Mouse (Mus musculus) hindbrain, embryonic 13.5 days (tissue): ENCODE data around the gene D5Ertd579e. TPM values are rescaled to one million over a fixed set of nuclear protein-coding genes. Genes with fewer than 3 reads are reported as not detected.

Experiments
- ATAC-seq: fragments of 200-750 bp; cut with Nextera tagmentation; 2 replicates; pipeline ENCODE4 v1.8.0; 2017; ENCODE audit warnings: moderate TSS enrichment; ENCODE audit not compliant: low FRiP score
- H3K27ac ChIP-seq: fragments of 300-500 bp; sonication (generic); 2 replicates; pipeline ENCODE4 v1.5.1; 2015; ENCODE audit warnings: inconsistent platforms, mild to moderate bottlenecking, moderate library complexity
- H3K27me3 ChIP-seq: fragments of 300-500 bp; sonication (generic); 2 replicates; pipeline ENCODE4 v1.6.1; 2015; ENCODE audit warnings: mild to moderate bottlenecking, inconsistent platforms
- H3K36me3 ChIP-seq: fragments of 300-500 bp; sonication (generic); 2 replicates; pipeline ENCODE4 v1.6.1; 2015; ENCODE audit warnings: mild to moderate bottlenecking, inconsistent platforms
- H3K4me1 ChIP-seq: fragments of 300-500 bp; sonication (generic); replicated peaks from 2 replicates; pipeline ENCODE4 v1.6.1; 2015; ENCODE audit warnings: inconsistent platforms
- H3K4me2 ChIP-seq: fragments of 300-500 bp; sonication (generic); 2 replicates; pipeline ENCODE4 v1.6.1; 2015; ENCODE audit warnings: inconsistent platforms, mild to moderate bottlenecking, moderate library complexity
- H3K4me3 ChIP-seq: fragments of 300-500 bp; sonication (generic); 2 replicates; pipeline ENCODE4 v1.5.1; 2015; ENCODE audit warnings: mild to moderate bottlenecking, inconsistent platforms
- H3K9ac ChIP-seq: fragments of 300-500 bp; sonication (generic); 2 replicates; pipeline ENCODE4 v1.6.1; 2015; ENCODE audit warnings: mild to moderate bottlenecking, inconsistent platforms
- H3K9me3 ChIP-seq: fragments of 300-500 bp; sonication (generic); 2 replicates; pipeline ENCODE4 v1.6.1; 2016; ENCODE audit warnings: inconsistent platforms
- WGBS: fragments of 180-500 bp; shearing (Covaris S2); methylation state at CpG from one replicate; pipeline ENCODE4 v1.1.7; 2015; 5-methylcytosine and 5-hydroxymethylcytosine counted together
- polyA plus RNA-seq: library from polyadenylated mRNA; unstranded; fragments of >200 nt; fragmentation: Nextera tagmentation; extraction: Ambion mirVana; gene quantifications from 2 replicates; pipeline ENCODE4 v1.2.1, GENCODE M21; 2015

Gene D5Ertd579e
- 33.6 and 34.6 TPM in 2 replicates for polyA plus RNA-seq

DNA sequence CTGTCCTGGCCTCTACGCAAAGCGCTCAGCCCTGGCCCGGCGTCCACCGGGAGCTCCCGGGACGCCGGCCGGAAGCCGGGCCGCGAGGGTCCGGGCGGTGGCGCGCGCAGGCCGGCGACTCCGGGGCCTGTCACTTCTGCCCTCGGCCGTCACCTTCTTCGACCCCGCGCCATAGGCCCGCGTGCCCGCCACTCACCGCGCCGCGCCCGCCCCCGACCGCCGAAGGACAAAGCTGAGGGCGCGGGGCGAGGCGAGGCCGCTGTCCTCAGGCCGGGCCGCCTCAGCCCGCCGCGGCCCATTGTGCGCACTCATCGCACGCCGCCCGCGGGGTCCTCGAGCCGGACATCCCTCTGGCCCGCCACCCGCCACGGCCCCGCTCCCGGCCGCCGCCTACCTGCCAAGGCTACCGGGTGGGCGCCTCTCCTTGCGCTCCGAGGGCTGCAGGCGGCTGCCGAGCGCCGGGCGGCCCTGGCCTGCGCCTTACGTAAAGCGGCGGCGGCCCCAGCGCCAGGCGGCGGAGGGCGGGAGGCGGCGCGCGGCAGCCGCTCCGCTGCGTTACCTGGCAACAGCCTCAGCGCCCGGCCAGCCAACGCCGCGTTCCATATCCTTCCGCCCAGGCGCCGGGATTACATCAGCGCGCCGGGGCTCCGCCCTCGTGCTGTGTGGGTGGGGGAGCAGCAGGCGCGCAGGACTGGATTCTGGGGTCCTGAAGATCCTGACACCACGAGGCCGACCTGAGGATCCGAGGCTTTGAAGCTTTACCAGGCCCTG lies at the start of gene D5Ertd579e:
TSS of gene D5Ertd579e (minus strand) at position 564 of the 771 bp plus-strand sequence.
- Histone ChIP-seq H3K27ac (peak within 1 kb of the TSS; percentile 96), H3K36me3 (no peaks in the 10 kb centered on the region), H3K27me3 (0 out of 2 replicates have a peak, but pooled peaks cover 2% of the 10 kb centered on the region), H3K9ac (peak within 1 kb of the TSS; percentile 93), H3K9me3 (no peaks in the 10 kb centered on the region), H3K4me1 (peaks cover 22% of the 10 kb centered on the region), H3K4me3 (peak within 1 kb of the TSS; percentile 83), H3K4me2 (peak within 1 kb of the TSS; percentile 80)
- peak; percentile 97 for ATAC-seq
- under 1% methylated on average over 97 of the region's 104 CpGs for WGBS

DNA sequence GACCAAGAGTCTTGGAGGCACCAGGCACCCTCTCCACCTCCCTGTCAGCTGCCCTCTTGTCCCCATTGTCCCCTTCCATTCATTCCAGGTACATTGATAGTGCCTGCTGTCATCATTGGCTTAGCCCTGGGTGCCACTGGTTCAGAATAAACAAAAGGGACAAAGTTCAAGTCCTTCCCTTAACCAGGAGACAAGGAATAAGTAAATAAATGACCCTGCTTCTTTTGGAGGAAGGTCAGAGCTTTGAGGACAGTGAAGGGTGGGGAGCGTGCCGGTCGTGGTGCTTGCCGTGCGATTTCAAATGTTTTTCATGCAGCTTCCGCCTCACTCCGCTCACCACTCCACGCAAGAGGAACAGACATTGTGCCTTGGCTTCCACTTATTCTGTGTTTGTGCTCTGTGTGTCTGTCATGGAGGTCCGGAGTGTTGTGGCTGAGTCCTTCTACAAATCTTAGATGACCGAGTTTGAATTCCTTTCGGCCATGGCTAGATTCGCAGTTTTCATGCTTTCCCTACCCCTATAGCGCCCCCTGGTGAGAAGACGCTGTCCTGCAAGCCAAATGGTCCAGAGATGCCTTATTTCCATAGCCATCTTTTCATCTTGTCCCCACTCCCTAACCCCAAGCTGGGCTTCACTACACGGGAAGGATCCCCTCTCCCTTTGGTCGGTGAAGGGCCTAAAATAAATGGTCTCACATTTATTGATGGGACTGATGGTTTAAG lies 46.5 kb upstream of the D5Ertd579e start:
- WGBS, result 43% methylated on average over 16 of the region's 16 CpGs
- no peak overlapping the region for H3K4me3 ChIP-seq
- no peak overlapping the region for H3K27ac ChIP-seq
- no peak overlapping the region for H3K9ac ChIP-seq
- peaks cover 3% of the 10 kb centered on the region; the same call in 1 of the 2 replicates for H3K36me3 ChIP-seq
- peaks cover 13% of the 10 kb centered on the region for H3K4me1 ChIP-seq
- ATAC-seq, result no peak
- no peaks in the 10 kb centered on the region for H3K9me3 ChIP-seq
- H3K27me3 ChIP-seq, result no peaks in the 10 kb centered on the region
- H3K4me2 ChIP-seq, result no peak overlapping the region

DNA sequence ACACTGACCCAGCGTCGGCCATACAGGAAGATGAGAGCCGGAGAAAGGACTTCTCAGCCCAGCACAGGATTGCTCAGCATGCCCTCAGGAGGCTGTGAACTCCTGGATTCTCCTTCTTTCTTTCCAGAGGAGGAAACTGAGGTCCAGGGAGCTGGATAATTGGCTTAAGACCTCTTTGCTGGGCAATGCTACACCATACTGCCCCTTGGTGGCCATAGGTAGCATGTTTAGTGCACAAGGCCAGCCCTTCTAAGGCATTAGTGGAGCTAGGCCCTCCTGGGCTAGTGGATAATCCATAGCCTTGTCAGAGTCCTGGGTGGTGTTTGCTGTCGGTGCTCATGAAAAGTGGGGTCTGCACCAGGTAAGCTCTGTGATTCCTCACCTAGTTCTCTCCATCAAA lies 44.0 kb upstream of the D5Ertd579e start:
- Histone ChIP-seq H3K36me3 (no peaks in the 10 kb centered on the region), H3K9me3 (no peaks in the 10 kb centered on the region), H3K4me1 (no peaks in the 10 kb centered on the region), H3K4me3 (no peak overlapping the region), H3K9ac (no peak overlapping the region), H3K4me2 (no peak overlapping the region), H3K27ac (no peak overlapping the region), H3K27me3 (no peaks in the 10 kb centered on the region)
- ATAC-seq, result no peak
- 68% methylated on average over 4 of the region's 4 CpGs for WGBS

DNA sequence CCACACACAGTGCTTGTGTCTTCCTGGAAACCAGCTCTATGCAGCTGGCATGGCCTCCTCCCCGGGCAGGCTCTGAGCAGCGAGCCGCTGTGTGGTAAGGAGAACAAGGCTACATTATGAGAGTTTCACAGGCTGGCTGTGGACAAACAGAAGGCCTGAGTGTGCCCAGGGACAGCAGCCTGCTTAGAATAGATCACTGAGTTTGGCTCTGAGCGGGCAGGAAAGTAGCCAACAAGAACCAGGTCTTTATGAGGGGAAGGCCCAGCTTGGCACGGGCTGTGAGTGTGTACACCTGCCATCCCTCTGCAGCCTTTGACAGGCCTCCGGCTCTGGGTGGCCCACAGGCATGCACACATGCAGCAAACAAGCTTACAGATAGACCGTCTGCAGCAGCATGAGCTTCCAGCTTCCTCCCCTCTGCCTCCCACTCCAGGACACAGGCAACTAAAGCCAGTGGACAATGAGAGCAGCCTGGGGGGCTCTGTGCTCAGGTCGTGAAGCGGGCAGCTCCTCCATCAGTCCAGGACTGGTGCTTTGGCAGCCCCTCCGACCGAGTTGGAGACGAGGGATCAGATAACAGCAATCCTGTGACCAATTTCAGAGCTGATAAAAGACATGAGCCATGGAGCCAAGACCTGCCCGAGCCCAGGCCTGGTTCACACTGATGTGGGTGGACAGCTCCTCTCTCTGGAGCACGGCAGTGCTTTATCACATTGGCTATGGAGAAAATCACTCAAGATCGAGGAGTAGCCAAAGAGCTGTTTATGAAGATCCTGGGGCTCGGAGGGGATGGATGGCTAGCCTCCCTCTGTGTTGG lies 43.2 kb upstream of the D5Ertd579e start:
- peak; percentile 62 for ATAC-seq
- Histone ChIP-seq H3K4me3 (no peak overlapping the region), H3K9me3 (no peaks in the 10 kb centered on the region), H3K27me3 (no peaks in the 10 kb centered on the region), H3K27ac (no peak overlapping the region), H3K36me3 (no peaks in the 10 kb centered on the region), H3K4me2 (no peak overlapping the region), H3K4me1 (no peaks in the 10 kb centered on the region), H3K9ac (0 out of 2 replicates have a peak overlapping the region, but pooled peaks have one; percentile 4)
- 70% methylated on average over 16 of the region's 16 CpGs for WGBS

DNA sequence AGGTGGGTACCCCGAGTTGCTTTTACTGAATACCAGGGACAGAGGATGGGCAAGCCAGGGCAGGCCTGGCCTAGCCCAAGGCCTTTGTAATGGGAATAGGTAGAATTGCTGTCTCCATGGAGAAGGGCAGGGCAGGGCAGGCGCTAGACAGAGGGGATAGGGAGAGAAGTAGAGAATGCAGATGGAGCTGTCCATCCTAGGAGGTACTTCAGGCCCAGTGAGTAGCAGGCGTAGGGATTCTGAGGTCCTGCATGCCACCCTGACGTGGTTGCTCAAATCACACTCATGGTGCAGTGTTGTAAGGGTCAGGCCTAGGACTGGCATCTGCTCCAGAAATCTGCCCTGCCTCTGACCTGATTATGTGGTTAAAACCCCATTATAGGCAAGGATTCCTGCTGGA lies 41.9 kb upstream of the D5Ertd579e start:
- WGBS, result 63% methylated on average over 4 of the region's 4 CpGs
- ATAC-seq, result no peak
- no peak overlapping the region for H3K4me2 ChIP-seq
- H3K9me3 ChIP-seq, result no peaks in the 10 kb centered on the region
- H3K27ac ChIP-seq, result no peak overlapping the region
- H3K4me3 ChIP-seq, result no peak overlapping the region
- 0 out of 2 replicates have a peak, but pooled peaks cover 4% of the 10 kb centered on the region for H3K27me3 ChIP-seq
- no peaks in the 10 kb centered on the region for H3K36me3 ChIP-seq
- H3K4me1 ChIP-seq, result no peaks in the 10 kb centered on the region
- no peak overlapping the region for H3K9ac ChIP-seq

- Histone ChIP-seq H3K27me3 (0 out of 2 replicates have a peak, but pooled peaks cover 4% of the 10 kb centered on the region), H3K4me1 (no peaks in the 10 kb centered on the region), H3K4me2 (no peak overlapping the region), H3K27ac (no peak overlapping the region), H3K9ac (no peak overlapping the region), H3K4me3 (no peak overlapping the region), H3K9me3 (no peaks in the 10 kb centered on the region), H3K36me3 (no peaks in the 10 kb centered on the region)
- no peak for ATAC-seq
- 80% methylated on average over 8 of the region's 8 CpGs for WGBS
These were observed 40.2 kb upstream of the D5Ertd579e start for GRCm38 (mm10) chr5:36736009-36736408.

DNA sequence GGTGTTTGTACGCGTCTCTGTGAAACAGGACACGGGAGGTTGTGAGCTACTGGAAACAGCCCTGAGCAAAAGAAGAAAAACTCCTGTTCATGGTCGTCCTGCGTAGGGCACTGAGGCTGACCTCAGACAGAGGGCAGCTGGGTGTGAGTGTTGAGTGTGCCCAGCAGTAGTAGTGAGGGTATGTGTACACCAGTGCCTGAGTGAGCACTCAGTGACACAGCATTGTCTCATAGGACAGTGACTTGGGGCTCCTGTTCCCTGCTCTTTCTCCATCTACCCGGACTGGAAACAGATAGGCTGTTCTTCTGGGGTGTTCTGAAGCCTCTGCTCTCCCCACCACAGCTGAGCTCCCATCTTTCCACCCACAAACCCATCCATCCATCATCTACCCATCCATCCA lies 39.3 kb upstream of the D5Ertd579e start:
- WGBS, result 91% methylated on average over 6 of the region's 6 CpGs
- H3K4me3 ChIP-seq, result no peak overlapping the region
- no peaks in the 10 kb centered on the region for H3K9me3 ChIP-seq
- H3K4me2 ChIP-seq, result no peak overlapping the region
- 0 out of 2 replicates have a peak, but pooled peaks cover 4% of the 10 kb centered on the region for H3K27me3 ChIP-seq
- no peaks in the 10 kb centered on the region for H3K36me3 ChIP-seq
- H3K4me1 ChIP-seq, result no peaks in the 10 kb centered on the region
- ATAC-seq, result no peak
- no peak overlapping the region for H3K27ac ChIP-seq
- H3K9ac ChIP-seq, result no peak overlapping the region

DNA sequence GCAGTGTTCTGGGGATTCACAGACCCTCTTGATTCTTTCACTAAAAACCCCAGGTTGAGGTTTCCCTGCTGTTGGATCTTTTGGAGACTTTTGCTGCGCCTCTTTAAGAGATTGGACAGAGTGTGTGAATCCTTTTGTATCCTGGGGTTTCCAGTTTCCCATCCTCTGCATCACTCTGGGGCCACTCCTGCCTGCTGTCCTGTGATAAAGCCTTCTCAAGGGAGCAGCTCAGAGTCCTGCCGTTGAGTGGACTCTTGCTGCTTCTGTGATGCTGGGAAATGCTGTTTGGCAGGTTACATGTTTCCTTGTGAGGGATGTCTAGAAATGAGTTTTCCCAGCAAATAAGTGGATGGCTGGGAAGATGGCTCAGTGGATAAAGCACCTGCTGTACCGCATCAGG lies 37.6 kb upstream of the D5Ertd579e start:
- Histone ChIP-seq H3K9ac (no peak overlapping the region), H3K36me3 (no peaks in the 10 kb centered on the region), H3K9me3 (no peaks in the 10 kb centered on the region), H3K27ac (no peak overlapping the region), H3K4me2 (no peak overlapping the region), H3K4me1 (no peaks in the 10 kb centered on the region), H3K27me3 (0 out of 2 replicates have a peak, but pooled peaks cover 4% of the 10 kb centered on the region), H3K4me3 (no peak overlapping the region)
- 78% methylated on average over 3 of the region's 3 CpGs for WGBS
- ATAC-seq, result no peak

GRCm38 (mm10) chr5:36731901-36732652 lies 36.3 kb upstream of the D5Ertd579e start:
- ATAC-seq, result no peak
- no peak overlapping the region for H3K4me3 ChIP-seq
- H3K36me3 ChIP-seq, result no peaks in the 10 kb centered on the region
- no peak overlapping the region for H3K9ac ChIP-seq
- H3K4me1 ChIP-seq, result no peaks in the 10 kb centered on the region
- 79% methylated on average over 7 of the region's 7 CpGs for WGBS
- no peak overlapping the region for H3K27ac ChIP-seq
- 0 out of 2 replicates have a peak, but pooled peaks cover 4% of the 10 kb centered on the region for H3K27me3 ChIP-seq
- no peaks in the 10 kb centered on the region for H3K9me3 ChIP-seq
- no peak overlapping the region for H3K4me2 ChIP-seq

- H3K36me3 ChIP-seq, result no peaks in the 10 kb centered on the region
- H3K4me2 ChIP-seq, result no peak overlapping the region
- 0 out of 2 replicates have a peak, but pooled peaks cover 4% of the 10 kb centered on the region for H3K27me3 ChIP-seq
- 58% methylated on average over 3 of the region's 3 CpGs for WGBS
- no peak for ATAC-seq
- H3K27ac ChIP-seq, result no peak overlapping the region
- H3K9ac ChIP-seq, result no peak overlapping the region
- no peaks in the 10 kb centered on the region for H3K4me1 ChIP-seq
- no peak overlapping the region for H3K4me3 ChIP-seq
- H3K9me3 ChIP-seq, result no peaks in the 10 kb centered on the region
These were observed 34.9 kb upstream of the D5Ertd579e start for GRCm38 (mm10) chr5:36730689-36731088.

DNA sequence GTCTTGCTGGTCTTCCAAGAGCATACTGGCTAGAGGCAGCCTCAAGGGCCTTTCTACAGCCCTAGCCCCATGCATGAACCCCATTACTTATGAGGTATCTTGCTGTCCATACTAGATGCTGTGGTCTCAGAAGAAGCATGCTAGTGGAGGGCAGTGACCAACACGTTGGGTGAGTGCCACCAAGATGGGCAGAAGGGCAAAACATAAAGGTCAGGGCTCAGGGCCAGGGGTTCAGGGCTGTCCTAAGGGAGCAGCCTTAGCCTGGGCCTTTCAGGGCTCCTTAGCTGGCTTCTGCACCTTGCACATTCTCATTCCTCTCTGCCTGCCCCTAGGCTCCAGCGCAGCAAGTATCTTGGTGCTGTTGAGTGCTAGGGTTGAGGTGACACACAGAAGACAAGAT lies 34.1 kb upstream of the D5Ertd579e start:
- Histone ChIP-seq H3K4me2 (no peak overlapping the region), H3K9me3 (no peaks in the 10 kb centered on the region), H3K27me3 (0 out of 2 replicates have a peak, but pooled peaks cover 4% of the 10 kb centered on the region), H3K4me1 (no peaks in the 10 kb centered on the region), H3K27ac (no peak overlapping the region), H3K9ac (no peak overlapping the region), H3K36me3 (no peaks in the 10 kb centered on the region), H3K4me3 (no peak overlapping the region)
- no peak for ATAC-seq
- 95% methylated on average over 2 of the region's 2 CpGs for WGBS
